Mouse (Mus musculus) left cerebral cortex, postnatal 36 days (tissue): Measurements from ENCODE around the gene Hdac4. TPM values are rescaled to one million over a fixed set of nuclear protein-coding genes. Genes with fewer than 3 reads are reported as not detected.
A peak's percentile ranks its signal among the peaks of the same experiment; 100 is the strongest.

Experiments
- DNase-seq, 2 experiments: peaks; one replicate each; pipeline ENCODE4 v3.0.0; 2021 to 2022; ENCODE audit warnings: low spot score in 2 of 2, mixed read lengths in 1 of 2
- intact Hi-C: fragments of 180-260 bp; cut with DNase I; formaldehyde crosslinking; loops from one replicate; pipeline ENCODE4 v1.15.1; 2025
- total RNA-seq, 2 experiments: library from RNA; stranded (reverse); gene quantifications; 2 replicates each; pipeline ENCODE4 v1.2.3; 2021

Gene Hdac4
- 100 to 1,000 TPM; 105 to 125 TPM for total RNA-seq

GRCm38 (mm10) chr1:92195360-92196149 is at the start of gene Hdac4:
Gene Hdac4 (minus strand): TSS chr1:92195699.
- intact Hi-C loops = no loop called here
- DNase-seq = peak; percentile 41 to 70

GRCm38 (mm10) chr1:92243549-92243948 is 48.0 kb upstream of the Hdac4 start:
- intact Hi-C loops = no loop called here
- DNase-seq = no peak

DNA sequence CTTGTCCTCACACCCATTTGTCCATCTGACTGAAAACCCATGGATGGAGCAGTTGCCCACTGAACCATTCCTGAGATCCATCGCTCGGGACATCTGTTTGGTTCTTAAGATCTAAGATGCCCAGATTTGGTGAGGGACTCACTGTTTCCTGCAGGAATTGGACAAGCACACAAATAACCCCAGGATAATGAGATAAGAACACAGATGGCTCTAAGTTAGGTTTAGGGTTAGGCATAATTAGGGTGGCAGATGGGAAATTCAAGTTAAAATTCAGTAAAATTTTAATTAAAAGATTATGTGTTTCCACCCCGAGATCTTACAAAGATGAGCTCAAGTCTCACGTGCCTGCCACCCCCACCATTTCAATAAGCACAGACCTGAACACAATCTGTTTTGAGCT is 44.6 kb upstream of the Hdac4 start:
- intact Hi-C loops = no loop called here
- DNase-seq = no peak

GRCm38 (mm10) chr1:92235600-92235999 is 40.1 kb upstream of the Hdac4 start:
- intact Hi-C loops = no loop called here

GRCm38 (mm10) chr1:92225297-92225696 is 29.8 kb upstream of the Hdac4 start:
- DNase-seq = no peak
- intact Hi-C loops = loop anchor here (5.0 kb wide), 1 partner anchor 37 kb away; no protein-coding TSS in a partner anchor

More at GRCm38 (mm10) chr1:92235600-92235999, 40.1 kb upstream of the Hdac4 start:
- no peak for DNase-seq

DNA sequence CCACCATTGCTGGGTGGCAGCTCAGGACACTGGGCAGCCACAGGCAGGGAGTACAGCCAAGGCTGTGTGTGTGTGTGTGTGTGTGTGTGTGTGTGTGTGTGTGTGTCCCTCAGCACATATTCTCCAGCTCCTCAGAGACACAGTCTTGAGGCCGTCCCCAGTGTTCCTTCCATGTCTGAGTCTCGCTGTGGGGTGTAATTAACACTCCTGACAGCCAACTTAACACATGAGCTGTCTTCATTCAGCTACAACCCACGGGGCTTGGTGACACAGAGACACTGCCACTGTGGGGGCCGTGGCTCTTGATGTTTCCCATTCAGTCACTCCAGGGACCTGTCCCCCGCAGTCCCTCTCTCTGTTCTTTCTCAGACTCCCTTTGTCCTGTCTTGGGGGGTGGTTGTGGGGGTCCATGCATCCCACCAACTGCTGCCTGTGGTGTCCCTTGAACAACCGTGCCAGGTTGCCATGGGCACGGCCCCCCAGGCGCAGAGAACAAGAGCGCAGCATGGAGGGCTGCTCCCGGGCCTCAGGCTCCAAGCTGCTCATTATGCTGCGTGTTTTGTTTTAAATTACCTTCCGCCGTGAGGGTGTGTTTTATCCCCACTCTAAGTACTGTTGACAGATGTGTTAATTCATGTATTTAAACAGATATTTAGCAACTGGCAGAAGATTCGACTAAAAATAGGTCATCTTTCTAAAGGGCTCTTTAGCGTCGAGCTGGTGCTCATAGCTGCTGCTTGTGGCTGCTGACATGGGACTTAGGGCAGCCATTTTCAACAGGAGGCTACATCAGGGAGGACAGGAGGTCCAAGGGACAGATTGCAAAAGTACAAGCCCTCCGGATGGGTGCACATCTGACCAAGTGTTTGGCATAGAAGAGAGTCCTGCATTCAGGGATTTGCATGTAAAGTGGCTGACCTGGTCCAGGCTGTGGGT is 28.7 kb upstream of the Hdac4 start:
- intact Hi-C loops = no loop called here
- DNase-seq = peak; percentile 20 to 40

- intact Hi-C loops = no loop called here
- no peak for DNase-seq
Observed at GRCm38 (mm10) chr1:92216710-92217109, 21.2 kb upstream of the Hdac4 start.

GRCm38 (mm10) chr1:92215996-92216630 is 20.6 kb upstream of the Hdac4 start:
- no peak for DNase-seq

DNA sequence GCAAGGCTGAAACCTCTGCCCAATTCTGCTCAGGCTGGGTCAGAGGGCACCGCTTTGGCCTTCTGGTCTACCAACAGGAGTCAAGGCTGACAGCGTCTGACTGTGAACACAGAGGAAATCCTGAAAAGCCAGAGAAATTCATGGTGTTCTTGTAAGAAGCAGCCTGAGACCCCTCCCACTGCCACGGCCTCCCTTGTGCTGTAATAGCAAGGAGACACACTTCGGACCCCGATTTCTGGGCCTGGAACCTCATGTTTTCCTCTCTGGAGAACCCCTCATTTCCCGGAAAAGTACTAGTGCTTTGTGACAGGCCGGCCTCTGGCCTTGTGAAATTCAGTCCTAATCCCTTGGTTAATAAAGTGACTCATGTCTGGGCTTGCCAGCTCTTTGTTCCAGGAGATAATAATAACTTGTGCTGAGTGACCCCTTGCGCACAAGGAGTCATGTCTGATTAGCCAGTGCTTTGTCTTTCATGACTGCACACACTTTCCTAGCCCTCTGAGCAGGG is 19.7 kb upstream of the Hdac4 start:
- DNase-seq = no peak
- intact Hi-C loops = no loop called here

More at GRCm38 (mm10) chr1:92215996-92216630, 20.6 kb upstream of the Hdac4 start:
- intact Hi-C loops = no loop called here

GRCm38 (mm10) chr1:92212003-92212750 is 16.7 kb upstream of the Hdac4 start:
- intact Hi-C loops = no loop called here

GRCm38 (mm10) chr1:92202639-92203352 is 7.3 kb upstream of the Hdac4 start:
- intact Hi-C loops = no loop called here
- DNase-seq = no peak

More at GRCm38 (mm10) chr1:92212003-92212750, 16.7 kb upstream of the Hdac4 start:
- DNase-seq = no peak

GRCm38 (mm10) chr1:92190463-92190862 is 5.0 kb downstream of the Hdac4 start:
- intact Hi-C loops = no loop called here
- DNase-seq = no peak

- DNase-seq = no peak
- intact Hi-C loops = no loop called here
Observed at GRCm38 (mm10) chr1:92187137-92187536, 8.4 kb downstream of the Hdac4 start.

DNA sequence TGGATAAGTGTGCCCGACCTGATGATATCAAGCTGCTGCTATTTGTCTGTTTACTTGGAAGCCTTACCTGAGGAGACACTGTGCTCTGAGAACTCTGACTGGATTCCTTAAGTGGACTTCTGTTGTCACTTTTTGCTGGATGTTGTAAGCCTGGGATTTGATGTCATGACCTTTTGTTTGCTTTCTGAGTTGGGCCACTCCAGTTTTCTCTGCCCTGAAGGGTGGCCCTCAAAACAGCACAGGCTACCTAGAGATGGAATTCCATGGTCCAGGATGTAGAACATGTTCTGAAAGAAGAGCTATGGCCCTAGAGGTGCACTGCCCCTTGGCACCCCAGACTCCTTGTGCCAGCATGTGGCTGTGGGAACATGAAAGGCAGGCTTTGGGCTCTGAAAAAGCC is 10.9 kb downstream of the Hdac4 start:
- no peak for DNase-seq
- intact Hi-C loops = no loop called here

GRCm38 (mm10) chr1:92183101-92183790 is 12.3 kb downstream of the Hdac4 start:
- DNase-seq = no peak
- intact Hi-C loops = no loop called here

DNA sequence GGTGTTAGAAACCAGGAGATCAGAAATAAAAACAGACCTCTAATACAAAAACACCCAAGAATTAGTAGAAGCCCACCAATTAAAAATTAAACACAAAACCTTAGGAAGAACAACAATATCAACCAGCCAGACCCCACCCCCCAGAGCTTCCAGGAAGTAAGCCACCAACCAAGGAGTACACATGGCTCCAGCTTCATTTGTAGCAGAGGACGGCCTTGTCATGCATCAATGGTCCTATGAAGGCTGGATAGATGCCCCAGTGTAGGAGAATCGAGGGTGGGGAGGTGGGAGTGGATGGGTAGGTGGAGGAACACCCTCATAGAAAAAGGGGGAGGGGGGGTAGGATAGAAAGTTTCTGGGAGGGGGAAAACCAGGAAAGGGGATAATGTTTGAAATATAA is 13.5 kb downstream of the Hdac4 start:
- no peak for DNase-seq
- intact Hi-C loops = no loop called here

GRCm38 (mm10) chr1:92180141-92181137 is 15.1 kb downstream of the Hdac4 start:
- intact Hi-C loops = no loop called here
- DNase-seq = peak; percentile 100
